Mouse (Mus musculus): ENCODE results near the gene Sycp2l. TPM values are rescaled to one million over a fixed set of nuclear protein-coding genes. Genes with fewer than 3 reads are reported as not detected.

The Sycp2l gene
- not detected for polyA plus RNA-seq (2014; fragmentation: Illumina TruSeq; extraction: RNeasy Lipid Tissue Mini Kit (QIAGEN cat#74804); ENCODE audit: low read depth, low replicate concordance)

GRCm38 (mm10) chr13:41113940-41114339 is at the start of gene Sycp2l:
Gene Sycp2l (plus strand): TSS chr13:41114307.

GRCm38 (mm10) chr13:41079421-41079780 is 34.7 kb upstream of the Sycp2l start, which contains the start of gene Mak:
Gene Mak (minus strand): TSS chr13:41079706.

GRCm38 (mm10) chr13:41110935-41111334 is 3.2 kb upstream of the Sycp2l start, which contains the start of gene Gcm2:
Gene Gcm2 (minus strand): TSS chr13:41111035.

DNA sequence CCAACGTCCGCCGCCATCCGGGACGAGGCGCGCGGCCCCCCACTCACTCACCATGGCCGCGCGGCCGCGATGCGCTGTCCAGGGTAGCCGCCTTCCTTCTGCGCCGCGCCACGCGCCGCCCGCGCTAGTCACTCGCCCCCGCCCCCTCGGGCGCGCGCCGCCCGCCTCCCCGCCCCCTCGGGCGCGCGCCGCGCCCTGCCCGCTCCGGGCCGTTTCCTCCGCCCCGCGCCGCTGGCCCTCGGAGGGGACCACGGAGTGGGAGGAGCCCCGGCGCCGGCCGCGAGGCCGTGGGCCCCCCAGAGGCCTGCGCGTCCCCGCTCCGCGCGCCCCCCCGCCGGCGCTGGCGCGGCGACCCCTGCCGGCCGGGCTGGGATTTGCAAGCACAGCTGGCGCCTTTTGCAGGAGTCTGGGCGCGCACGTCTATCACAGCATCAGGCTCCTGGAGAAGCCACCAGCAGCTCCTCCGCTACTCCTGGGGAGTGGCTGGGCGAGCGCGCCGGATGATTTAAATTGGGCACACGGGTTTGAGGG is 106.3 kb downstream of the Sycp2l start, which contains the start of gene Elovl2:
Elovl2 (minus strand) TSS at position 102 of the 531 bp plus-strand sequence.

Other genes with a start within 250 kb of the Sycp2l start
- 53.4 TPM for gene Pak1ip1, start 113.3 kb upstream of the Sycp2l start, polyA plus RNA-seq (2014; fragmentation: Illumina TruSeq; extraction: RNeasy Lipid Tissue Mini Kit (QIAGEN cat#74804); ENCODE audit: low read depth, low replicate concordance)
- 47.9 TPM for gene Tmem14c, start 98.0 kb upstream of the Sycp2l start, polyA plus RNA-seq (2014; fragmentation: Illumina TruSeq; extraction: RNeasy Lipid Tissue Mini Kit (QIAGEN cat#74804); ENCODE audit: low read depth, low replicate concordance)
- gene Mak, start 34.6 kb upstream of the Sycp2l start, polyA plus RNA-seq (2014; fragmentation: Illumina TruSeq; extraction: RNeasy Lipid Tissue Mini Kit (QIAGEN cat#74804); ENCODE audit: low read depth, low replicate concordance), result not detected
- gene Gcm2, start 3.3 kb upstream of the Sycp2l start, polyA plus RNA-seq (2014; fragmentation: Illumina TruSeq; extraction: RNeasy Lipid Tissue Mini Kit (QIAGEN cat#74804); ENCODE audit: low read depth, low replicate concordance), result not detected
- 79.8 TPM for gene Elovl2, start 106.1 kb downstream of the Sycp2l start, polyA plus RNA-seq (2014; fragmentation: Illumina TruSeq; extraction: RNeasy Lipid Tissue Mini Kit (QIAGEN cat#74804); ENCODE audit: low read depth, low replicate concordance)
- gene Smim13, start 135.5 kb downstream of the Sycp2l start, polyA plus RNA-seq (2014; fragmentation: Illumina TruSeq; extraction: RNeasy Lipid Tissue Mini Kit (QIAGEN cat#74804); ENCODE audit: low read depth, low replicate concordance), result 22.8 TPM
- not detected for gene Gm17364, start 159.7 kb downstream of the Sycp2l start, polyA plus RNA-seq (2014; fragmentation: Illumina TruSeq; extraction: RNeasy Lipid Tissue Mini Kit (QIAGEN cat#74804); ENCODE audit: low read depth, low replicate concordance)

Measured in kidney, adult 10 weeks (tissue).